Mouse (Mus musculus): Measurements from ENCODE around the gene Enpp5. TPM values are rescaled to one million over a fixed set of nuclear protein-coding genes. Genes with fewer than 3 reads are reported as not detected.

The Enpp5 gene
- polyA plus RNA-seq, 2 experiments, result 3.8 to 4.1 TPM

- TF ChIP-seq CTCF (IDR thresholded peaks at IDR 0.05; ENCODE audit: low read depth) (no peak), EP300 (IDR thresholded peaks at IDR 0.05; ENCODE audit: low read depth) (no peak)
- Histone ChIP-seq H3K4me3 (ENCODE audit: insufficient read depth in 1 of 2, low read depth in 2 of 2, low read length in 2 of 2) (no peak overlapping the region), H3K27ac (no peak overlapping the region), H3K27me3 (ENCODE audit: control insufficient read depth, insufficient read depth, low read length) (no peaks in the 10 kb centered on the region), H3K36me3 (replicated peaks; ENCODE audit: control insufficient read depth, insufficient read depth, low read depth) (no peaks in the 10 kb centered on the region), H3K4me2 (ENCODE audit: low read depth) (no peak overlapping the region), H3K4me1 (replicated peaks; ENCODE audit: control insufficient read depth in 2 of 2, insufficient read depth in 2 of 2, low read length in 1 of 2) (0 out of 4 replicates have a peak, but pooled peaks cover 0 to 4% of the 10 kb centered on the region in 2 experiments), H3K9ac (replicated peaks) (no peak overlapping the region), H3K9me3 (ENCODE audit: control insufficient read depth, low read length) (no peaks in the 10 kb centered on the region)
- no peak for DNase-seq (ENCODE audit: low read depth in 3 of 3, low spot score in 3 of 3)
- WGBS (ENCODE audit: insufficient replicate concordance), result 56% methylated on average over 3 of the region's 3 CpGs
- 0 out of 2 replicates have a peak, but pooled peaks have one; percentile 12 for ATAC-seq (ENCODE audit: insufficient read depth)
Observed at GRCm38 (mm10) chr17:44075601-44076000, 3.0 kb upstream of the Enpp5 start.

DNA sequence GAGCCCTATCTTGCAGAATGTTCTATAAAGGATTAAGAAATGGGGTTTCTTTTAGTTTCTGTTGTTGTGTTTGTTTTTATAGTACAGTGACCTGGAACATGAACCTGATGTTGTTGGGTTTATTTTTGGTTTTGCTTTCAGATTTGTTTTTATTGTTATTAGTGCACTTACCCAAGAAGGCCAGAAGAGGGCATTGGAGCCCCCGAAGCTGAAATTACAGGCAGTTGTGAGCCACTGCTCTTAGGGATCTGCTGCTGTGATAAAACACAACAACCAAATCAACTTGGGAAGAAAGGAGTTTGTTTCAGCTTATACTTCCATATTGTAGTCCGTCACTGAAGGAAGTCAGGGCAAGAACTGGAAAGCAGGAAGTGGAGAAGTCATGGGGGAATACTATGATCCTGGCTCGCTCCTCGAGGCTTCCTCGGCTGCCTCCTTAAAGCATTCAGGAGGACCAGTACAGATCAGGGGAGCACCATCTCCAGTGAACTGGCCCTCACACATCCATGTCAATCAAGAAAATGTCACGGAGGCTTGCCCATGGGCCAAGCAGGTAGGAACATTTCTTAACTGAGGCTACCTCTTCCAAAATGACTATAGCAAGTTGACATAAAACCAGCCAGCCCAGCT, 2.4 kb upstream of the Enpp5 start:
- no peaks in the 10 kb centered on the region for H3K27me3 ChIP-seq (ENCODE audit: control insufficient read depth, insufficient read depth, low read length)
- H3K4me2 ChIP-seq (ENCODE audit: low read depth), result no peak overlapping the region
- no peaks in the 10 kb centered on the region for H3K9me3 ChIP-seq (ENCODE audit: control insufficient read depth, low read length)
- 0 out of 4 replicates have a peak, but pooled peaks cover 0 to 4% of the 10 kb centered on the region in 2 experiments for H3K4me1 ChIP-seq (replicated peaks; ENCODE audit: control insufficient read depth in 2 of 2, insufficient read depth in 2 of 2, low read length in 1 of 2)
- ATAC-seq (ENCODE audit: insufficient read depth) (no peak), DNase-seq (ENCODE audit: low read depth in 3 of 3, low spot score in 3 of 3) (no peak)
- no peak overlapping the region for H3K27ac ChIP-seq
- WGBS (ENCODE audit: insufficient replicate concordance), result 39% methylated on average over 6 of the region's 6 CpGs
- H3K4me3 ChIP-seq (ENCODE audit: insufficient read depth in 1 of 2, low read depth in 2 of 2, low read length in 2 of 2), result no peak overlapping the region
- no peak overlapping the region for H3K9ac ChIP-seq (replicated peaks)
- no peaks in the 10 kb centered on the region for H3K36me3 ChIP-seq (replicated peaks; ENCODE audit: control insufficient read depth, insufficient read depth, low read depth)
- TF ChIP-seq CTCF (IDR thresholded peaks at IDR 0.05; ENCODE audit: low read depth) (peak; percentile 52), EP300 (IDR thresholded peaks at IDR 0.05; ENCODE audit: low read depth) (no peak)

- ATAC-seq (ENCODE audit: insufficient read depth) (no peak), DNase-seq (ENCODE audit: low read depth in 3 of 3, low spot score in 3 of 3) (no peak)
- no peak overlapping the region for H3K27ac ChIP-seq
- no peak overlapping the region for H3K4me3 ChIP-seq (ENCODE audit: insufficient read depth in 1 of 2, low read depth in 2 of 2, low read length in 2 of 2)
- H3K36me3 ChIP-seq (replicated peaks; ENCODE audit: control insufficient read depth, insufficient read depth, low read depth), result no peaks in the 10 kb centered on the region
- 60% methylated on average over 12 of the region's 12 CpGs for WGBS (ENCODE audit: insufficient replicate concordance)
- no peak overlapping the region for H3K9ac ChIP-seq (replicated peaks)
- H3K4me1 ChIP-seq (replicated peaks; ENCODE audit: control insufficient read depth in 2 of 2, insufficient read depth in 2 of 2, low read length in 1 of 2), result 0 out of 4 replicates have a peak, but pooled peaks cover 0 to 4% of the 10 kb centered on the region in 2 experiments
- H3K27me3 ChIP-seq (ENCODE audit: control insufficient read depth, insufficient read depth, low read length), result no peaks in the 10 kb centered on the region
- no peaks in the 10 kb centered on the region for H3K9me3 ChIP-seq (ENCODE audit: control insufficient read depth, low read length)
- TF ChIP-seq CTCF (IDR thresholded peaks at IDR 0.05; ENCODE audit: low read depth), result no peak
- TF ChIP-seq EP300 (IDR thresholded peaks at IDR 0.05; ENCODE audit: low read depth), result no peak
- no peak overlapping the region for H3K4me2 ChIP-seq (ENCODE audit: low read depth)
Observed at GRCm38 (mm10) chr17:44077146-44077842, 1.3 kb upstream of the Enpp5 start.

DNA sequence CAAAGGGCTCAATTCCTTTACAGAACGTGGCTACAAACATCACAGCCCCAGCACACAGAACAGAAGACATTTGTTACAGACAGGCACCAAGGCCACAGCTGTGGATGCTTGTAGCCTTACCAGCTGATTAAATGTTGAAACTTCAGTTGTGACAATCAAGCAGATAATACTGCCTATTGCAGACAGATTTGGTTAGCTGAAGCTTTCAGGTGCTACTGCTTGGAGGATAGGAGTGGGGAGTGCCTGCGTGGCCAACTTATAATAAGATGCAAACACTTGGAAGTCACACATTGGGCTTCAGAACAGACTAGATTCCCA, 811 bp upstream of the Enpp5 start:
- no peak overlapping the region for H3K27ac ChIP-seq
- 53% methylated on average over 2 of the region's 2 CpGs for WGBS (ENCODE audit: insufficient replicate concordance)

GRCm38 (mm10) chr17:44083156-44083555, 4.5 kb downstream of the Enpp5 start:
- ATAC-seq (ENCODE audit: insufficient read depth), result no peak
- Histone ChIP-seq H3K4me3 (ENCODE audit: insufficient read depth in 1 of 2, low read depth in 2 of 2, low read length in 2 of 2) (no peak overlapping the region), H3K27ac (no peak overlapping the region), H3K36me3 (replicated peaks; ENCODE audit: control insufficient read depth, insufficient read depth, low read depth) (no peaks in the 10 kb centered on the region), H3K27me3 (ENCODE audit: control insufficient read depth, insufficient read depth, low read length) (no peaks in the 10 kb centered on the region), H3K4me2 (ENCODE audit: low read depth) (no peak overlapping the region), H3K9ac (replicated peaks) (no peak overlapping the region), H3K4me1 (replicated peaks; ENCODE audit: control insufficient read depth in 2 of 2, insufficient read depth in 2 of 2, low read length in 1 of 2) (no peaks in the 10 kb centered on the region), H3K9me3 (ENCODE audit: control insufficient read depth, low read length) (no peaks in the 10 kb centered on the region)
- no peak for DNase-seq (ENCODE audit: low read depth in 3 of 3, low spot score in 3 of 3)
- TF ChIP-seq EP300 (IDR thresholded peaks at IDR 0.05; ENCODE audit: low read depth) (no peak), CTCF (IDR thresholded peaks at IDR 0.05; ENCODE audit: low read depth) (no peak)
- WGBS (ENCODE audit: insufficient replicate concordance), result 60% methylated on average over 4 of the region's 4 CpGs

More for the DNA sequence above, 811 bp upstream of the Enpp5 start:
- Histone ChIP-seq H3K4me3 (ENCODE audit: insufficient read depth in 1 of 2, low read depth in 2 of 2, low read length in 2 of 2) (no peak overlapping the region), H3K9me3 (ENCODE audit: control insufficient read depth, low read length) (no peaks in the 10 kb centered on the region), H3K9ac (replicated peaks) (no peak overlapping the region), H3K4me2 (ENCODE audit: low read depth) (no peak overlapping the region), H3K36me3 (replicated peaks; ENCODE audit: control insufficient read depth, insufficient read depth, low read depth) (no peaks in the 10 kb centered on the region), H3K27me3 (ENCODE audit: control insufficient read depth, insufficient read depth, low read length) (no peaks in the 10 kb centered on the region), H3K4me1 (replicated peaks; ENCODE audit: control insufficient read depth in 2 of 2, insufficient read depth in 2 of 2, low read length in 1 of 2) (0 out of 4 replicates have a peak, but pooled peaks cover 0 to 4% of the 10 kb centered on the region in 2 experiments)
- ATAC-seq (ENCODE audit: insufficient read depth), result no peak
- TF ChIP-seq EP300 (IDR thresholded peaks at IDR 0.05; ENCODE audit: low read depth) (no peak), CTCF (IDR thresholded peaks at IDR 0.05; ENCODE audit: low read depth) (no peak)
- DNase-seq (ENCODE audit: low read depth in 3 of 3, low spot score in 3 of 3), result no peak
